In genomic region chr5:118113617-118114016, GRCm38 (mm10) we compare ENCODE assay signal across 13 mouse cellular contexts. TPM values are rescaled to one million over a fixed set of nuclear protein-coding genes. Genes with fewer than 3 reads are reported as not detected.
DNase-seq lines count a peak whose midpoint lies in the region; ATAC-seq lines count a peak whose summit lies in the region.
"Had no signal": no experiment of that assay in that cellular context is flagged by ENCODE, and none has a peak within 500 bp of the region (broad histone marks: within the 10 kb centered on the region; RNA-seq: fewer than 3 reads in every experiment).

No protein-coding gene starts in this region.

- DNase-seq in embryonic facial prominence, embryonic 14.5 days (ENCODE audit: low spot score), result peak; percentile 30
- no peak for DNase-seq in embryonic facial prominence, embryonic 10.5 days (ENCODE audit: low spot score)
- DNase-seq in ZHBTc4 (ENCODE audit: low read depth, low spot score), result peak; percentile 47
- DNase-seq in layer of hippocampus, adult 11-12 months (ENCODE audit: low spot score), result peak; percentile 77
- DNase-seq in left cerebral cortex, postnatal 4 days, result peak; percentile 70
- DNase-seq in urinary bladder, postnatal 10 days (ENCODE audit: low spot score), result no peak
- DNase-seq in adrenal gland, postnatal 25 days, result no peak
- DNase-seq: adrenal gland, adult 8-10 months; kidney, postnatal 4 days had no signal

- H3K4me3 ChIP-seq in embryonic facial prominence, embryonic 14.5 days (ENCODE audit: low read depth, low read length), result no peak overlapping the region
- no peak overlapping the region for H3K4me3 ChIP-seq in embryonic facial prominence, embryonic 10.5 days
- H3K4me3 ChIP-seq in midbrain, embryonic 13.5 days (replicated peaks), result no peak overlapping the region
- H3K4me3 ChIP-seq: embryonic facial prominence, embryonic 15.5 days; heart, embryonic 15.5 days; neural tube, embryonic 13.5 days had no signal

- intact Hi-C loops in left cerebral cortex, postnatal 4 days (cut with DNase I), result no loop called here

- no peaks in the 10 kb centered on the region; the same call in 1 of the 2 replicates for H3K4me1 ChIP-seq in embryonic facial prominence, embryonic 14.5 days (ENCODE audit: control insufficient read depth, insufficient read depth, low read length)
- no peaks in the 10 kb centered on the region for H3K4me1 ChIP-seq in embryonic facial prominence, embryonic 10.5 days
- peaks cover 33% of the 10 kb centered on the region for H3K4me1 ChIP-seq in midbrain, embryonic 13.5 days (replicated peaks)

- no peaks in the 10 kb centered on the region for H3K9me3 ChIP-seq in embryonic facial prominence, embryonic 14.5 days (ENCODE audit: control insufficient read depth, low read length)
- H3K9me3 ChIP-seq in embryonic facial prominence, embryonic 10.5 days, result no peaks in the 10 kb centered on the region
- H3K9me3 ChIP-seq in midbrain, embryonic 13.5 days, result no peaks in the 10 kb centered on the region
- H3K9me3 ChIP-seq: embryonic facial prominence, embryonic 15.5 days; heart, embryonic 15.5 days; neural tube, embryonic 13.5 days had no signal

- H3K27ac ChIP-seq in embryonic facial prominence, embryonic 14.5 days (replicated peaks; ENCODE audit: low read depth, low read length), result no peak overlapping the region
- H3K27ac ChIP-seq in embryonic facial prominence, embryonic 10.5 days (replicated peaks), result no peak overlapping the region
- H3K27ac ChIP-seq in midbrain, embryonic 13.5 days, result no peak overlapping the region
- H3K27ac ChIP-seq: embryonic facial prominence, embryonic 15.5 days; heart, embryonic 15.5 days; neural tube, embryonic 13.5 days had no signal

- no peak for ATAC-seq in embryonic facial prominence, embryonic 14.5 days (ENCODE audit: low read depth)
- ATAC-seq in midbrain, embryonic 13.5 days, result no peak

- H3K27me3 ChIP-seq in embryonic facial prominence, embryonic 14.5 days (replicated peaks; ENCODE audit: control insufficient read depth, insufficient read depth, low read length), result no peaks in the 10 kb centered on the region
- no peaks in the 10 kb centered on the region for H3K27me3 ChIP-seq in embryonic facial prominence, embryonic 10.5 days (replicated peaks; ENCODE audit: low read depth, poor library complexity, severe bottlenecking)
- no peaks in the 10 kb centered on the region for H3K27me3 ChIP-seq in midbrain, embryonic 13.5 days
- H3K27me3 ChIP-seq: embryonic facial prominence, embryonic 15.5 days; heart, embryonic 15.5 days; neural tube, embryonic 13.5 days had no signal

- WGBS in embryonic facial prominence, embryonic 14.5 days, result 76% methylated on average over 11 of the region's 13 CpGs
- WGBS in embryonic facial prominence, embryonic 10.5 days, result 88% methylated on average over 13 of the region's 13 CpGs
- 73% methylated on average over 13 of the region's 13 CpGs for WGBS in midbrain, embryonic 13.5 days

- no peak overlapping the region for H3K9ac ChIP-seq in embryonic facial prominence, embryonic 14.5 days (ENCODE audit: low read depth, low read length)
- no peak overlapping the region for H3K9ac ChIP-seq in midbrain, embryonic 13.5 days (replicated peaks)
- H3K9ac ChIP-seq: embryonic facial prominence, embryonic 15.5 days; heart, embryonic 15.5 days; neural tube, embryonic 13.5 days had no signal

- H3K36me3 ChIP-seq in embryonic facial prominence, embryonic 14.5 days (ENCODE audit: control insufficient read depth, insufficient read depth, low read length), result peaks cover 30% of the 10 kb centered on the region
- peaks cover 85% of the 10 kb centered on the region for H3K36me3 ChIP-seq in embryonic facial prominence, embryonic 10.5 days (replicated peaks)
- peaks cover 40% of the 10 kb centered on the region for H3K36me3 ChIP-seq in midbrain, embryonic 13.5 days

- no peak overlapping the region for H3K4me2 ChIP-seq in embryonic facial prominence, embryonic 14.5 days (ENCODE audit: low read depth, low read length)
- no peak overlapping the region for H3K4me2 ChIP-seq in midbrain, embryonic 13.5 days (replicated peaks)
- H3K4me2 ChIP-seq: embryonic facial prominence, embryonic 15.5 days; heart, embryonic 15.5 days; neural tube, embryonic 13.5 days had no signal

RNA-seq across cellular contexts. Expression of gene Fbxw8, which starts 41.6 kb away (rescaled TPM):
- polyA plus RNA-seq in embryonic facial prominence, embryonic 14.5 days (2014; fragmentation: Nextera tagmentation; extraction: Ambion mirVana), result 31.7 and 32.2 TPM in 2 replicates
- polyA plus RNA-seq in embryonic facial prominence, embryonic 10.5 days (2016; fragmentation: Nextera tagmentation; extraction: Ambion mirVana), result 35.0 and 36.6 TPM in 2 replicates
- total RNA-seq in left cerebral cortex, postnatal 4 days (2021), result 10 to 100 TPM; 45.6 to 45.8 TPM
- 22.5 and 25.6 TPM in 2 replicates for polyA plus RNA-seq in midbrain, embryonic 13.5 days (2015; fragmentation: Nextera tagmentation; extraction: Ambion mirVana)
- 37.2 and 47.7 TPM in 2 replicates for total RNA-seq in adrenal gland, postnatal 25 days (2021)

RNA-seq across cellular contexts. Expression of gene Hrk, which starts 50.8 kb away (rescaled TPM):
- polyA plus RNA-seq in embryonic facial prominence, embryonic 14.5 days (2014; fragmentation: Nextera tagmentation; extraction: Ambion mirVana), result 0.29 and 0.38 TPM in 2 replicates
- 0.15 and 0.32 TPM in 2 replicates for polyA plus RNA-seq in embryonic facial prominence, embryonic 10.5 days (2016; fragmentation: Nextera tagmentation; extraction: Ambion mirVana)
- total RNA-seq in left cerebral cortex, postnatal 4 days (2021), result 10 to 100 TPM; 15.8 to 20.7 TPM
- 0.68 and 0.73 TPM in 2 replicates for polyA plus RNA-seq in midbrain, embryonic 13.5 days (2015; fragmentation: Nextera tagmentation; extraction: Ambion mirVana)
- total RNA-seq in adrenal gland, postnatal 25 days (2021), result 0.09 TPM in 1 of 2 replicates, not detected in the other

Comparison
In these comparisons a context has a peak if more than half of its experiments do, and no peak if none do; other contexts are left out.
1. DNase-seq: peak in embryonic facial prominence, embryonic 14.5 days (single experiment), ZHBTc4 (single experiment), layer of hippocampus, adult 11-12 months (single experiment) and left cerebral cortex, postnatal 4 days (single experiment); none in embryonic facial prominence, embryonic 10.5 days (single experiment), urinary bladder, postnatal 10 days (single experiment) and adrenal gland, postnatal 25 days (single experiment).